Comparison of ENCODE assay signal across 11 mouse cellular contexts in the genomic region with DNA sequence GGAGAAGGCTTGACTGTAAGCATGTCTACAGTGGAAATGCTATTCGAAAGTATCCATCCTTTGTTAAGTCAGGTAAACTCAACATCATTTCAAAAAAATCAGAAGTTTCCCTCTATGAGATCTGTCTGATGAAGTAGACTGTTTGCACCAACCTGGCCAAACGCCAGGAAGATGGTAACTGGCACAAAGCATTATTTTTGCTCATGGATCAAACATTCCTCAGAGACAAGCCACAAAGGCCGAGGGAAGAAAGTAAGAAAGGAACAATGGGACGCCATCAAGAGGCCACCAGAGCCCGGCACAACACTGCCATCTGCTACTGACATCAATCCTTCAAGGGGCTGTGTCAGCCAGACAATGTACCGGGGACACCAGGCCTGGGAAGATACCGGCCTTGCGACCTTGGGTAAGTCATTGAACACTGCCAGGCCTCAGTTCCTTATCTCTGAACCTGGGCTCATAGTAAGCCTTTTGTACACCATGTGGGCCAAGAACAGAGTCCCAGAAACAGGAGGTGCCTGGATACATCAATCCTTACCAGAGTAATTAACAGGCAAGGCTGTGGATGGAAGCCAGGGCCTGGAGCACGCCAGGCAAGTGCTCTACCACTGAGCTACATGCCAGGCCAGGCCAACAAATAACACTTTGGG. TPM values are rescaled to one million over a fixed set of nuclear protein-coding genes. Genes with fewer than 3 reads are reported as not detected.
A peak's percentile ranks its signal among the peaks of the same experiment; 100 is the strongest.
DNase-seq lines count a peak whose midpoint lies in the region; ATAC-seq lines count a peak whose summit lies in the region.
"Had no signal": no experiment of that assay in that cellular context is flagged by ENCODE, and none has a peak within 500 bp of the region (broad histone marks: within the 10 kb centered on the region; RNA-seq: fewer than 3 reads in every experiment).

No protein-coding gene starts in this region.

- no peak for DNase-seq in embryonic facial prominence, embryonic 10.5 days (ENCODE audit: low spot score)
- peak; percentile 49 to 59 for DNase-seq in layer of hippocampus, postnatal 14 days (ENCODE audit: low spot score in 2 of 2)
- peak; percentile 68 for DNase-seq in retina, postnatal 1 day
- DNase-seq in gastrocnemius, postnatal 25 days: no peak
- no peak for DNase-seq in kidney, postnatal 25 days
- DNase-seq in heart, postnatal 25 days (ENCODE audit: low spot score): no peak
- DNase-seq: kidney, adult 18-20 months; spleen, adult 18-20 months had no signal

- 75% methylated on average over 9 of the region's 9 CpGs for WGBS in embryonic facial prominence, embryonic 10.5 days

- peaks cover 54% of the 10 kb centered on the region for H3K36me3 ChIP-seq in megakaryocyte, embryonic 14.5 days (replicated peaks; ENCODE audit: low read length)
- H3K36me3 ChIP-seq in embryonic facial prominence, embryonic 10.5 days (replicated peaks): peaks cover 46% of the 10 kb centered on the region
- H3K36me3 ChIP-seq: lung, embryonic 15.5 days had no signal

- H3K27me3 ChIP-seq in megakaryocyte, embryonic 14.5 days (replicated peaks): no peaks in the 10 kb centered on the region
- peaks cover 8% of the 10 kb centered on the region; the same call in 1 of the 2 replicates for H3K27me3 ChIP-seq in embryonic facial prominence, embryonic 10.5 days (replicated peaks; ENCODE audit: low read depth, poor library complexity, severe bottlenecking)
- H3K27me3 ChIP-seq: lung, embryonic 15.5 days had no signal

- H3K4me1 ChIP-seq in megakaryocyte, embryonic 14.5 days: peaks cover 91% of the 10 kb centered on the region
- peaks cover 45% of the 10 kb centered on the region for H3K4me1 ChIP-seq in embryonic facial prominence, embryonic 10.5 days

- H3K4me3 ChIP-seq in megakaryocyte, embryonic 14.5 days (replicated peaks): peak overlapping the region; percentile 83
- peak overlapping the region; percentile 77 for H3K4me3 ChIP-seq in embryonic facial prominence, embryonic 10.5 days
- H3K4me3 ChIP-seq: lung, embryonic 15.5 days had no signal

- intact Hi-C loops in heart, postnatal 25 days (cut with DNase I): no loop called here

- H3K9me3 ChIP-seq in megakaryocyte, embryonic 14.5 days: no peaks in the 10 kb centered on the region
- no peaks in the 10 kb centered on the region for H3K9me3 ChIP-seq in embryonic facial prominence, embryonic 10.5 days
- H3K9me3 ChIP-seq: lung, embryonic 15.5 days had no signal

- H3K27ac ChIP-seq in embryonic facial prominence, embryonic 10.5 days (replicated peaks): no peak overlapping the region; the same call in 1 of the 2 replicates
- H3K27ac ChIP-seq: lung, embryonic 15.5 days had no signal

- no peak for ATAC-seq in megakaryocyte, adult 5-6 weeks (ENCODE audit: poor library complexity, severe bottlenecking)

RNA-seq across cellular contexts. Expression of gene Srgap3, which starts 3.3 kb away (rescaled TPM):
- 8.3 and 10.8 TPM in 2 replicates for polyA plus RNA-seq in megakaryocyte, embryonic 14.5 days (2012; ENCODE audit: insufficient read depth, low replicate concordance)
- total RNA-seq in megakaryocyte, adult 5-6 weeks (2015): 3.5 and 6.1 TPM in 2 replicates
- total RNA-seq in megakaryocyte, adult 5-6 weeks (2017): 2.7 and 2.8 TPM in 2 replicates
- polyA plus RNA-seq in embryonic facial prominence, embryonic 10.5 days (2016; fragmentation: Nextera tagmentation; extraction: Ambion mirVana): 8.0 and 10.5 TPM in 2 replicates
- total RNA-seq in layer of hippocampus, postnatal 14 days (2021): 100 to 1,000 TPM; 254 to 257 TPM
- 1 to 10 TPM; 1.8 to 2.1 TPM for total RNA-seq in gastrocnemius, postnatal 25 days (2021)
- 1 to 10 TPM; 1.2 TPM for total RNA-seq in heart, postnatal 25 days (2021)

Comparison
In these comparisons a context has a peak if more than half of its experiments do, and no peak if none do; other contexts are left out.
1. DNase-seq: peak in layer of hippocampus, postnatal 14 days (2 of 2) and retina, postnatal 1 day (single experiment); none in embryonic facial prominence, embryonic 10.5 days (single experiment), gastrocnemius, postnatal 25 days (single experiment), kidney, postnatal 25 days (0 of 2) and heart, postnatal 25 days (single experiment).
2. RNA of gene Srgap3, which starts 3.3 kb away (total RNA-seq): 254 to 257 TPM in layer of hippocampus, postnatal 14 days; 2.7 to 6.1 TPM in megakaryocyte, adult 5-6 weeks, 1.8 to 2.1 TPM in gastrocnemius, postnatal 25 days and 1.2 TPM in heart, postnatal 25 days; every median in the first group is over 10 times any median in the second.